Mouse (Mus musculus): ENCODE measurements around the gene Tor1a. TPM values are rescaled to one million over a fixed set of nuclear protein-coding genes. Genes with fewer than 3 reads are reported as not detected.

Gene Tor1a
- polyA plus RNA-seq, 1 experiment from 2014 or later, result 85.2 TPM

DNA sequence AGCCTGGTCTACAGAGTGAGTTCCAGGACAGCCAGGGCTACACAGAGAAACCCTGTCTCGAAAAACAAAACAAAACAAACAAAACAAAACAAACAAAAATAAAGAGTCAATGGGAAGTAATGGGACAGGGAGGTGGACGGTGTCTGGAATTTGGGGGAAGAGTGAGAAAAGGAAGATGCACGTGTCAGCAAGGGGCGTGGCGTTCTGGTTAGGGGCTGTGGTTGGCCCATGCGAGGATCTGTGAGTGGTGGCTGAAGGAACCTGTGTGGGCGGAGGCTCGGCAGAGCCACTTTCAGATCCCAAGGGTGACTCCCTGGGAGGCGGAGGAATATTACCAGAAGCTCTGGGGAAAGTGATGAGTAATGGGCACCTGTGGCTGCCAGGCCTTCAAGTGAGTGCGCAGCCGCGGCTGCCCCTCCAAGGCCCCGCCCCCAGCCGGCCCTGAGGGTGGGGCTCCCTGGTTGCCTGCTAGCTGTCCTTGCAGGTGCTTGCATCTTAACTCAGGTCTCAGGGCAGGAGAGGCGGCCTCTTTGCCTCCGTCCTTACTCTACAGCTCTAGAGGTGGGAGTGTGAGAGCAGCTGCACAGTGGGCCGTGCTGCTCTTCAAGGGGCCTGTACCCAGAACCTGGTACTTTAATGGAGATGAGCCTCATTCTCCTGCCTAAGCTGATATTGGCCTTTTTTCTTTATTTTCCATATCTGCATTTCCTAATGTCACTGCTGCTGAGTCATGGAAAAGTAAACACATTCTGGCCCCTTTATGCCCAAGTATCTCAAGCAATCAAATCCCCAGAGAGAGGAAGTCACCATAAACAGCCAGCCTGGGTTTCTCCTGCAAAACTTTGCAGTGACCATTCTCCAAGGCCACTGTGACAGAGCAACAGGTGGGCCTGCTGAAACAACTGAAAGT, 17.6 kb upstream of the Tor1a start:
- no peak for ATAC-seq (ENCODE audit: insufficient number of reproducible peaks, insufficient read depth, low FRiP score, low TSS enrichment, low read depth)

DNA sequence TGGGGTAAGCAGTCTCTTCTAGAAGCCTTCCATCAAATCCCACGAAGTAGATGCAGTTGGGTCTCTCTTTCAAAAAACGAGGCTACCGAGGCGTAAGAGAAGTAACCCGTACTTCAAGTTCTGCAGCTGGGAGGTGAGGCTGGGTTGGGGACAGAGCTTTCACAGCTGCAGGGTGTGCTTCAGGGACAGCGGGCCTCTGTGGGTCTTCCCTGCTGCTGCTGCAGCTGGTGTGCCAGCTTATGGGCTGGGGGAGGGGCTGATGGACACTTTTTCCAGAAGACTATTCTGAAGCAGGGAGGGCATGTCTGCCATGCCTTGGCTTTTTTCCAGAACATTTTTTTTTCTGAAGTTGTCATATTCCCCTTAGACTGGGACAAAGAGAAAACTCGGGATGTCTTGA, 15.3 kb upstream of the Tor1a start:
- Histone ChIP-seq H3K9ac (peak overlapping the region; percentile 72), H3K27ac (no peak overlapping the region), H3K4me2 (peak overlapping the region; percentile 80), H3K4me1 (peaks cover 22% of the 10 kb centered on the region), H3K9me3 (no peaks in the 10 kb centered on the region), H3K4me3 (peak overlapping the region; percentile 84), H3K27me3 (no peaks in the 10 kb centered on the region), H3K36me3 (peaks cover 23% of the 10 kb centered on the region)
- WGBS, result 42% methylated on average over 7 of the region's 7 CpGs
- ATAC-seq (ENCODE audit: insufficient number of reproducible peaks, insufficient read depth, low FRiP score, low TSS enrichment, low read depth), result no peak

More for the DNA sequence above, 17.6 kb upstream of the Tor1a start:
- WGBS, result 28% methylated on average over 17 of the region's 17 CpGs
- H3K4me1 ChIP-seq, result peaks cover 22% of the 10 kb centered on the region
- H3K36me3 ChIP-seq, result peaks cover 9% of the 10 kb centered on the region; the same call in 1 of the 2 replicates
- no peaks in the 10 kb centered on the region for H3K9me3 ChIP-seq
- no peaks in the 10 kb centered on the region for H3K27me3 ChIP-seq
- H3K4me3 ChIP-seq, result no peak overlapping the region
- H3K4me2 ChIP-seq, result peak overlapping the region; percentile 27
- H3K9ac ChIP-seq, result no peak overlapping the region
- 0 out of 2 replicates have a peak overlapping the region, but pooled peaks have one; percentile 2 for H3K27ac ChIP-seq

DNA sequence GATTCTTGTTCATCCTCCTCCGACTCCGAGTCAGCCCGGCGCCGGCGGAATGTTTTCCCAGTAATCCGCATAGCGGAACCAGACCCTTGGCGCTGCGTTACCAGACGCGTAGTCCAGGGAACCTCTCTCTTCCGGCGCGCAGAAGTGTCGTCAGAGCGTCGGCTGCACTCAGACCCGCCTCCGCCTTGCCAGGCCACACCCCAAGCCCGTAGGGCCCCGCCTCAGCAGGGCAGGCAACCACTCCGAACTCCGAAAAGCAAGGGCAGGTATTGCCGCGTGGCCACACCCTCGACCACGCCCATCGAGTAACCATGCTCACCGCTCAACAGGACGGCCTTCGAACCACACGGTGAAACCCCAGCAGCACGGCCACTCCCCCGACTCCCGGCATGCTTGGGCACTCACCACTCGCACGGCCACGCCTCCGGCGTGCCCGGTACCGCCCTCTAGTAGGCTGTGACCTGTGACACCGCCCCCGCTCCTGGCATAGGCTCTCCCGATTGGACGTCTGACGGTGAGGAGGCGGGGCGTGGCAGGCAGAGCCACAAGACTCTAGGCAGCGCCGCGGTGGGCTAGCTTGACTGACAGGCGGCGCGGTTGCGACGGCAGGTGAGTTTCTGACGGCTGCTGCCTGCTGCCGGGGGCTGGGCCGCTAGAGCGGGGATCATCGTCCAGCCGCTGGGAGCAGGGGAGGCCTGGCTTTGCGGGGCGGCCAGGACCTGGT, 14.2 kb upstream of the Tor1a start, which contains the start of the genes BC005624 and Usp20:
Gene BC005624, minus strand, starts transcription at position 412 of the 724 bp plus-strand sequence.
Gene Usp20, plus strand, starts transcription at position 490 of the 724 bp plus-strand sequence.
- Histone ChIP-seq H3K4me3 (peak within 1 kb of the TSS; percentile 84), H3K4me2 (peak within 1 kb of the TSS; percentile 80), H3K4me1 (peaks cover 22% of the 10 kb centered on the region), H3K9me3 (no peaks in the 10 kb centered on the region), H3K27ac (peak within 1 kb of the TSS; percentile 11), H3K27me3 (no peaks in the 10 kb centered on the region), H3K36me3 (peaks cover 34% of the 10 kb centered on the region), H3K9ac (peak within 1 kb of the TSS; percentile 75)
- under 1% methylated on average over 66 of the region's 66 CpGs for WGBS
- ATAC-seq (ENCODE audit: insufficient number of reproducible peaks, insufficient read depth, low FRiP score, low TSS enrichment, low read depth), result peak; percentile 98

- no peaks in the 10 kb centered on the region for H3K9me3 ChIP-seq
- peak overlapping the region; percentile 93 for H3K4me2 ChIP-seq
- H3K36me3 ChIP-seq, result peaks cover 48% of the 10 kb centered on the region
- H3K9ac ChIP-seq, result peak overlapping the region; percentile 94
- H3K27ac ChIP-seq, result no peak overlapping the region
- 21% methylated on average over 16 of the region's 16 CpGs for WGBS
- no peak for ATAC-seq (ENCODE audit: insufficient number of reproducible peaks, insufficient read depth, low FRiP score, low TSS enrichment, low read depth)
- H3K27me3 ChIP-seq, result no peaks in the 10 kb centered on the region
- H3K4me1 ChIP-seq, result peaks cover 28% of the 10 kb centered on the region
- H3K4me3 ChIP-seq, result peak overlapping the region; percentile 99
These were observed 907 bp downstream of the Tor1a start for GRCm38 (mm10) chr2:30966826-30967225.

DNA sequence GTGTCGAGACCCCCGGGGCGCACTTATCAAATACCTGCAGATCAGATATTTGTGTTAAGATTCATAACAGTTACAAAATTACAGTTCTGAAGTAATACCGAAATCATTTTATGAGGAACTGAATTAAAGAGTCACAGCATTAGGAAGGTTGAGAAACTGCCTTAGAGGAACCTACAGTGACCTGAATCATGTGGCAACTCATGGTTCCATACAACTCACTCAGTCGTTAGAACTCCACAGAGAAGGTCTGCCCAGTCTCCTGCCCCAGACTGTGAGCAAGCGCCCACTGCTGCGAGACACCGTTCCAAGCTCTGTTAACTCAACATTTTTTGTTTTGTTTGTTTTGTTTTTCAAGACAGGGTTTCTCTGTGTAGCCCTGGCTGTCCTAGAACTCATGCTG, 2.1 kb downstream of the Tor1a start:
- no peaks in the 10 kb centered on the region for H3K27me3 ChIP-seq
- H3K4me2 ChIP-seq, result peak overlapping the region; percentile 93; the same call in 1 of the 2 replicates
- no peak overlapping the region for H3K9ac ChIP-seq
- peaks cover 54% of the 10 kb centered on the region for H3K36me3 ChIP-seq
- ATAC-seq (ENCODE audit: insufficient number of reproducible peaks, insufficient read depth, low FRiP score, low TSS enrichment, low read depth), result no peak
- 93% methylated on average over 8 of the region's 8 CpGs for WGBS
- no peak overlapping the region for H3K27ac ChIP-seq
- H3K9me3 ChIP-seq, result no peaks in the 10 kb centered on the region
- peaks cover 28% of the 10 kb centered on the region for H3K4me1 ChIP-seq
- no peak overlapping the region for H3K4me3 ChIP-seq

- H3K4me3 ChIP-seq, result no peak overlapping the region
- H3K4me1 ChIP-seq, result peaks cover 28% of the 10 kb centered on the region
- no peaks in the 10 kb centered on the region for H3K27me3 ChIP-seq
- 88% methylated on average over 11 of the region's 11 CpGs for WGBS
- H3K4me2 ChIP-seq, result no peak overlapping the region
- H3K36me3 ChIP-seq, result peaks cover 83% of the 10 kb centered on the region
- no peak for ATAC-seq (ENCODE audit: insufficient number of reproducible peaks, insufficient read depth, low FRiP score, low TSS enrichment, low read depth)
- H3K9me3 ChIP-seq, result no peaks in the 10 kb centered on the region
- no peak overlapping the region for H3K27ac ChIP-seq
- no peak overlapping the region for H3K9ac ChIP-seq
These were observed 5.0 kb downstream of the Tor1a start for GRCm38 (mm10) chr2:30962570-30963254.

DNA sequence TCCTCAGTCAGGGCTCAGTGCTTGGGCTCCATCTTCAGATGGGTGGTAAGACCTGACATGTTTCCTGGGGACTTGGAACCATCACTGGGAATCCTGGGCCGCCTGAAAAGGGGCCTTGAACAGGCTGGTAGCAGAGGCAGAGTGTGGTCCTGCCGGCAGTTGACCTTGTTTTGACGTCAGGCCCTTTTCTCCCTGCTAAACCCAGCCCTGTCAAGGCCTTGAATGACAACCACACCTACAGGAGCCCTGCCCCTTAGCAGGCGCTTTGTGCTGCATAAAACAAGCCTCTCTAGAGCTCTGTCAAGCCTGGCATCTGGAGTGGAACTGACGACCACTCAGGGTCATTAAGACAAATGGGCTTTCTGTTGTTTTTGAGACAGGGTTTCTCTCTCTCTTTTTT, 7.9 kb downstream of the Tor1a start:
- peaks cover 16% of the 10 kb centered on the region for H3K4me1 ChIP-seq
- peaks cover 98% of the 10 kb centered on the region for H3K36me3 ChIP-seq
- no peak for ATAC-seq (ENCODE audit: insufficient number of reproducible peaks, insufficient read depth, low FRiP score, low TSS enrichment, low read depth)
- no peak overlapping the region for H3K27ac ChIP-seq
- H3K27me3 ChIP-seq, result no peaks in the 10 kb centered on the region
- no peak overlapping the region for H3K9ac ChIP-seq
- H3K4me3 ChIP-seq, result no peak overlapping the region
- WGBS, result 43% methylated on average over 5 of the region's 5 CpGs
- no peaks in the 10 kb centered on the region for H3K9me3 ChIP-seq
- H3K4me2 ChIP-seq, result no peak overlapping the region

DNA sequence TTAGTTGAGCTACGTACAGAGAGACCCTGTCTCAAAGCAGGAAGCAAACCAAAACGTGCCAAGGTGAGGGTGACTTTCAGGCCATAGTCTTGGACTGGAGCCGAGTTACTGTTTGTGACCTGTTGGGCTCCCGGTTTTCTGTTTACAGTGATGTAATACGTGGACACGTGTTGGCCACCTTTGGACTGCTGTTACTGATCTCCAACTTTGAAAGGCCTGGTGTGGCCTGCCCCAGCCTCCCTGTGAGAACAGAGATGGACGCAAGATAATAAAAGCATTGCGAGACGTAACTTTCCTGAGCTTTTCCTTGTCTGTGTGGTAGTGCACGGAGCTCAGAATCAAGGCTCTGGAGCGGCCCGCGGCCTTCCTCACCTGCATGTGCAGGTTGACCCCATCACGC, 9.0 kb downstream of the Tor1a start:
- Histone ChIP-seq H3K4me1 (peaks cover 21% of the 10 kb centered on the region), H3K9me3 (no peaks in the 10 kb centered on the region), H3K4me3 (no peak overlapping the region), H3K27ac (no peak overlapping the region), H3K27me3 (no peaks in the 10 kb centered on the region), H3K4me2 (no peak overlapping the region), H3K9ac (no peak overlapping the region), H3K36me3 (peaks cover 87% of the 10 kb centered on the region)
- 89% methylated on average over 14 of the region's 14 CpGs for WGBS
- no peak for ATAC-seq (ENCODE audit: insufficient number of reproducible peaks, insufficient read depth, low FRiP score, low TSS enrichment, low read depth)

GRCm38 (mm10) chr2:30957511-30957910, 10.2 kb downstream of the Tor1a start:
- Histone ChIP-seq H3K9ac (no peak overlapping the region), H3K36me3 (peaks cover 75% of the 10 kb centered on the region), H3K4me3 (no peak overlapping the region), H3K27me3 (no peaks in the 10 kb centered on the region), H3K27ac (no peak overlapping the region), H3K4me1 (peaks cover 24% of the 10 kb centered on the region), H3K9me3 (no peaks in the 10 kb centered on the region), H3K4me2 (no peak overlapping the region)
- no peak for ATAC-seq (ENCODE audit: insufficient number of reproducible peaks, insufficient read depth, low FRiP score, low TSS enrichment, low read depth)
- 94% methylated on average over 4 of the region's 4 CpGs for WGBS

- 69% methylated on average over 6 of the region's 6 CpGs for WGBS
- H3K36me3 ChIP-seq, result peaks cover 48% of the 10 kb centered on the region
- no peak for ATAC-seq (ENCODE audit: insufficient number of reproducible peaks, insufficient read depth, low FRiP score, low TSS enrichment, low read depth)
- peak overlapping the region; percentile 78 for H3K4me3 ChIP-seq
- no peak overlapping the region for H3K27ac ChIP-seq
- H3K4me1 ChIP-seq, result peaks cover 24% of the 10 kb centered on the region
- no peaks in the 10 kb centered on the region for H3K9me3 ChIP-seq
- H3K9ac ChIP-seq, result peak overlapping the region; percentile 86
- H3K4me2 ChIP-seq, result peak overlapping the region; percentile 76
- H3K27me3 ChIP-seq, result no peaks in the 10 kb centered on the region
These were observed 12.9 kb downstream of the Tor1a start for GRCm38 (mm10) chr2:30954797-30955196.

GRCm38 (mm10) chr2:30952824-30953490, 14.8 kb downstream of the Tor1a start, which contains the start of gene Tor1b:
Gene Tor1b (plus strand): TSS chr2:30952959.
- peak within 1 kb of the TSS; percentile 78 for H3K4me3 ChIP-seq
- ATAC-seq (ENCODE audit: insufficient number of reproducible peaks, insufficient read depth, low FRiP score, low TSS enrichment, low read depth), result peak; percentile 41; the same call in 1 of the 2 replicates
- H3K27ac ChIP-seq, result peak within 1 kb of the TSS; percentile 90
- H3K9me3 ChIP-seq, result no peaks in the 10 kb centered on the region
- peak within 1 kb of the TSS; percentile 86 for H3K9ac ChIP-seq
- peak within 1 kb of the TSS; percentile 76 for H3K4me2 ChIP-seq
- H3K4me1 ChIP-seq, result peaks cover 24% of the 10 kb centered on the region
- under 1% methylated on average over 60 of the region's 60 CpGs for WGBS
- H3K36me3 ChIP-seq, result peaks cover 30% of the 10 kb centered on the region
- no peaks in the 10 kb centered on the region for H3K27me3 ChIP-seq
